Mouse (Mus musculus) MEL (cell line): ENCODE data around the gene Stk40. TPM values are rescaled to one million over a fixed set of nuclear protein-coding genes. Genes with fewer than 3 reads are reported as not detected.
"Not testable (repeated sequence)": the region's sequence is repeated elsewhere in the genome, so short reads cannot be mapped to it uniquely, and the experiment has no call there.

Source experiments
- DNase-seq: peaks from one replicate; pipeline ENCODE4 v3.0.0; 2011; ENCODE audit warnings: low read depth, low spot score
- H3K27ac ChIP-seq: 2 replicates; pipeline ENCODE4 v1.5.1; 2012; ENCODE audit warnings: low read depth, mild to moderate bottlenecking, control low read depth, low read length, moderate library complexity; ENCODE audit not compliant: control insufficient read depth
- H3K27me3 ChIP-seq, 2 experiments: fragments of 150-350 bp in 1 of 2; sonication (generic) in 1 of 2; 2 replicates each; pipeline ENCODE4 v1.6.1; 2012; ENCODE audit warnings: low read length in 2 of 2, mild to moderate bottlenecking in 2 of 2, improper control_type of control experiment in 1 of 2, moderate library complexity in 1 of 2; ENCODE audit not compliant: insufficient read depth in 2 of 2, control insufficient read depth in 1 of 2
- H3K36me3 ChIP-seq, 2 experiments: 2 replicates each; pipeline ENCODE4 v1.6.1; 2012 to 2014; ENCODE audit warnings: low read length in 2 of 2, improper control_type of control experiment in 1 of 2, inconsistent platforms in 1 of 2, mild to moderate bottlenecking in 1 of 2; ENCODE audit not compliant: insufficient read depth in 2 of 2, control insufficient read depth in 1 of 2
- H3K4me1 ChIP-seq, 2 experiments: fragments of 150-350 bp in 1 of 2; sonication (generic) in 1 of 2; 2 replicates each; pipeline ENCODE4 v1.6.1; 2012; ENCODE audit warnings: low read length in 2 of 2, improper control_type of control experiment in 1 of 2, mild to moderate bottlenecking in 1 of 2; ENCODE audit not compliant: insufficient read depth in 2 of 2, control insufficient read depth in 1 of 2
- H3K4me3 ChIP-seq, 2 experiments: fragments of 150-350 bp in 1 of 2; sonication (generic) in 1 of 2; 2 replicates each; pipeline ENCODE4 v1.5.1; 2012; ENCODE audit warnings: low read depth in 2 of 2, low read length in 2 of 2, mild to moderate bottlenecking in 2 of 2, moderate library complexity in 2 of 2, control low read depth in 1 of 2, improper control_type of control experiment in 1 of 2; ENCODE audit not compliant: control insufficient read depth in 1 of 2, insufficient read depth in 1 of 2
- H3K79me2 ChIP-seq: 2 replicates; pipeline ENCODE4 v1.6.1; 2012; ENCODE audit warnings: mild to moderate bottlenecking, low read length, moderate library complexity; ENCODE audit not compliant: control insufficient read depth, poor library complexity, insufficient read depth
- H3K9ac ChIP-seq: 2 replicates; pipeline ENCODE4 v1.6.1; 2012; ENCODE audit warnings: low read depth, mild to moderate bottlenecking, control low read depth, low read length, moderate library complexity; ENCODE audit not compliant: control insufficient read depth, poor library complexity, severe bottlenecking
- H3K9me3 ChIP-seq: fragments of 150-350 bp; sonication (generic); replicated peaks from 2 replicates; pipeline ENCODE4 v1.6.1; 2012; ENCODE audit warnings: mild to moderate bottlenecking, low read length, improper control_type of control experiment, moderate library complexity; ENCODE audit not compliant: insufficient read depth
- CHD1 ChIP-seq: IDR thresholded peaks from 2 replicates; pipeline ENCODE4 v1.6.1; 2012; ENCODE audit warnings: low read depth, mild to moderate bottlenecking, inconsistent platforms, low read length, improper control_type of control experiment
- CHD2 ChIP-seq: IDR thresholded peaks from 2 replicates; pipeline ENCODE4 v1.6.1; 2011; ENCODE audit warnings: low read length, improper control_type of control experiment
- ETS1 ChIP-seq: IDR thresholded peaks from 2 replicates; pipeline ENCODE4 v1.6.1; 2012; ENCODE audit warnings: low read depth, mild to moderate bottlenecking, inconsistent platforms, low read length, improper control_type of control experiment, moderate library complexity
- GABPA ChIP-seq: IDR thresholded peaks from 2 replicates; pipeline ENCODE4 v1.6.1; 2012; ENCODE audit warnings: low read depth, mild to moderate bottlenecking, inconsistent platforms, low read length, improper control_type of control experiment, moderate library complexity
- GATA1 ChIP-seq: IDR thresholded peaks from 2 replicates; pipeline ENCODE4 v1.6.1; 2011; ENCODE audit warnings: low read depth, low read length, improper control_type of control experiment
- HCFC1 ChIP-seq: IDR thresholded peaks from 2 replicates; pipeline ENCODE4 v1.6.1; 2012; ENCODE audit warnings: low read depth, mild to moderate bottlenecking, inconsistent platforms, low read length, improper control_type of control experiment, moderate library complexity
- JUND ChIP-seq: IDR thresholded peaks from 2 replicates; pipeline ENCODE4 v1.6.1; 2011; ENCODE audit warnings: low read depth, mild to moderate bottlenecking, improper control_type of control experiment, low read length
- KAT2A ChIP-seq: conservative IDR thresholded peaks from 2 replicates; pipeline ENCODE4 v1.6.1; 2012; ENCODE audit warnings: low read depth, low read length, improper control_type of control experiment, inconsistent platforms
- MYB ChIP-seq: IDR thresholded peaks from 2 replicates; pipeline ENCODE4 v1.6.1; 2011; ENCODE audit warnings: mild to moderate bottlenecking, low read depth, low read length, improper control_type of control experiment
- MYC ChIP-seq: IDR thresholded peaks from 2 replicates; pipeline ENCODE4 v1.6.1; 2011; ENCODE audit warnings: low read depth, mild to moderate bottlenecking, low read length, improper control_type of control experiment, moderate library complexity
- NELFE ChIP-seq: IDR thresholded peaks from 2 replicates; pipeline ENCODE4 v1.6.1; 2011; ENCODE audit warnings: low read depth, low read length, improper control_type of control experiment
- POLR2A ChIP-seq, 2 experiments: IDR thresholded peaks; 2 replicates each; pipeline ENCODE4 v1.6.1; 2011 to 2012; ENCODE audit warnings: low read length in 2 of 2, mild to moderate bottlenecking in 2 of 2, control low read depth in 1 of 2, improper control_type of control experiment in 1 of 2, low read depth in 1 of 2, moderate library complexity in 1 of 2; ENCODE audit not compliant: control insufficient read depth in 1 of 2, insufficient read depth in 1 of 2, poor library complexity in 1 of 2
- POLR2AphosphoS2 ChIP-seq: IDR thresholded peaks from 2 replicates; pipeline ENCODE4 v1.6.1; 2011; ENCODE audit warnings: low read length, improper control_type of control experiment
- POLR2AphosphoS5 ChIP-seq: IDR thresholded peaks from 2 replicates; pipeline ENCODE4 v1.6.1; 2012; ENCODE audit warnings: low read depth, borderline replicate concordance, mild to moderate bottlenecking, inconsistent platforms, low read length, moderate library complexity, mixed read lengths
- SMC3 ChIP-seq: IDR thresholded peaks from 2 replicates; pipeline ENCODE4 v1.6.1; 2011; ENCODE audit warnings: low read depth, low read length, improper control_type of control experiment
- TBP ChIP-seq: IDR thresholded peaks from 2 replicates; pipeline ENCODE4 v1.8.0; 2011; ENCODE audit warnings: low read depth, low read length, improper control_type of control experiment
- TCF12 ChIP-seq: IDR thresholded peaks from 2 replicates; pipeline ENCODE4 v1.6.1; 2014; ENCODE audit warnings: low read depth, mild to moderate bottlenecking, inconsistent platforms, low read length, improper control_type of control experiment, moderate library complexity
- UBTF ChIP-seq: IDR thresholded peaks from 2 replicates; pipeline ENCODE4 v1.6.1; 2012; ENCODE audit warnings: low read depth, mild to moderate bottlenecking, inconsistent platforms, low read length, improper control_type of control experiment, moderate library complexity, borderline replicate concordance; ENCODE audit not compliant: insufficient read depth
- USF1 ChIP-seq: IDR thresholded peaks from 2 replicates; pipeline ENCODE4 v1.6.1; 2014; ENCODE audit warnings: low read depth, mild to moderate bottlenecking, inconsistent platforms, low read length, improper control_type of control experiment, moderate library complexity
- USF2 ChIP-seq, 2 experiments: IDR thresholded peaks; 2 replicates each; pipeline ENCODE4 v1.6.1; 2011 to 2012; ENCODE audit warnings: improper control_type of control experiment in 2 of 2, low read length in 2 of 2, borderline replicate concordance in 1 of 2, inconsistent platforms in 1 of 2, low read depth in 1 of 2, mild to moderate bottlenecking in 1 of 2; ENCODE audit not compliant: insufficient read depth in 1 of 2
- polyA plus RNA-seq, 2 experiments: library from polyadenylated mRNA; stranded (reverse) in 1 of 2; unstranded in 1 of 2; fragments of >175 nt in 1 of 2; fragments of >200 nt in 1 of 2; gene quantifications; 2 replicates each; pipeline versions ENCODE4 v1.2.1 to v1.2.4; 2012; ENCODE audit warnings: low replicate concordance in 2 of 2, low read depth in 1 of 2; ENCODE audit not compliant: insufficient read length in 2 of 2, insufficient read depth in 1 of 2, missing spikeins in 1 of 2
- total RNA-seq: library from RNA; depleted of rRNA; stranded (reverse); fragments of 300-350 nt; gene quantifications from 2 replicates; pipeline ENCODE4 v1.2.3, GENCODE M21; 2012

Gene Stk40
- total and polyA plus RNA-seq, 3 experiments = 16.8 to 270 (median 79.4) TPM

GRCm38 (mm10) chr4:126173800-126174199 is 70.0 kb downstream of the Stk40 start:
- no peak for DNase-seq
- TF ChIP-seq UBTF (no peak), ETS1 (no peak), MYC (no peak), KAT2A (no peak), MYB (no peak), POLR2AphosphoS5 (no peak), USF1 (no peak), GATA1 (no peak), NELFE (no peak), SMC3 (no peak), TCF12 (no peak), CHD1 (no peak), JUND (no peak), HCFC1 (no peak), POLR2AphosphoS2 (no peak), USF2 (IDR thresholded peaks at IDR 0.05; ENCODE audit: borderline replicate concordance in 1 of 2, insufficient read depth in 1 of 2, low read depth in 1 of 2, low read length in 2 of 2) (no peak), POLR2A (IDR thresholded peaks at IDR 0.05; ENCODE audit: control insufficient read depth in 1 of 2, insufficient read depth in 1 of 2, low read depth in 1 of 2, low read length in 2 of 2, poor library complexity in 1 of 2) (no peak), TBP (no peak), CHD2 (no peak), GABPA (no peak)
- no peaks in the 10 kb centered on the region for H3K27me3 ChIP-seq
- H3K4me1 ChIP-seq = no peaks in the 10 kb centered on the region
- H3K36me3 ChIP-seq = peaks cover 0 to 56% of the 10 kb centered on the region in 2 experiments; a peak in 2 of 4 replicates
- H3K4me3 ChIP-seq = no peak overlapping the region
- no peaks in the 10 kb centered on the region for H3K9me3 ChIP-seq
- H3K27ac ChIP-seq = no peak overlapping the region
- H3K9ac ChIP-seq = no peak overlapping the region
- peaks cover 4% of the 10 kb centered on the region; the same call in 1 of the 2 replicates for H3K79me2 ChIP-seq

GRCm38 (mm10) chr4:126175980-126176379 is 72.2 kb downstream of the Stk40 start:
- not testable (repeated sequence) for H3K27ac ChIP-seq, H3K79me2 ChIP-seq, DNase-seq, H3K9ac ChIP-seq, H3K4me1 ChIP-seq, H3K27me3 ChIP-seq, H3K4me3 ChIP-seq, H3K9me3 ChIP-seq
- H3K36me3 ChIP-seq = peaks cover 0 to 55% of the 10 kb centered on the region in 2 experiments; a peak in 2 of 4 replicates
